Mouse (Mus musculus): ENCODE results near the gene Bnipl. TPM values are rescaled to one million over a fixed set of nuclear protein-coding genes. Genes with fewer than 3 reads are reported as not detected.
A peak's percentile ranks its signal among the peaks of the same experiment; 100 is the strongest.

The Bnipl gene
- polyA plus RNA-seq, 1 experiment from 2014 or later = 0.38 TPM

DNA sequence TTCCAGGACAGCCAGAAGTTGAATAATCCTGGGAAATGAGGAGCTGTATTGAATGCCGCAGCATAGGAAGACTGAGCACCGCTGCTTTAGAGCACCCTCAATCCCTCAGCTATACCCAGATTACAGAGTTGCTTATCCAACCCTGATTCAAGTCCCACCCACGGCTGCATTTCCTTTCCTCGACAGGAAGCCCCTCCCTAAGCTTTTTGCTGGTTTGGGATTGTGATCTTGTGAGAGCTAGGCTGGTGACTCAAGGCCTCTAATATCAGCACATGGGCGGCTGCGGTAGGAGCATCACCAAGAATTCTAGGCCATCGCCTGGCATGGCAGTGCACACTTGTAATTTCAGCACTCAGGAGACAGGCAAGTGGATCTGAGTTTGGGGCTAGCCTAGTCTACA is 35.5 kb upstream of the Bnipl start:
- 89% methylated on average over 7 of the region's 7 CpGs for WGBS
- peaks cover 36% of the 10 kb centered on the region for H3K36me3 ChIP-seq
- no peak for ATAC-seq (ENCODE audit: low FRiP score, low read depth)

DNA sequence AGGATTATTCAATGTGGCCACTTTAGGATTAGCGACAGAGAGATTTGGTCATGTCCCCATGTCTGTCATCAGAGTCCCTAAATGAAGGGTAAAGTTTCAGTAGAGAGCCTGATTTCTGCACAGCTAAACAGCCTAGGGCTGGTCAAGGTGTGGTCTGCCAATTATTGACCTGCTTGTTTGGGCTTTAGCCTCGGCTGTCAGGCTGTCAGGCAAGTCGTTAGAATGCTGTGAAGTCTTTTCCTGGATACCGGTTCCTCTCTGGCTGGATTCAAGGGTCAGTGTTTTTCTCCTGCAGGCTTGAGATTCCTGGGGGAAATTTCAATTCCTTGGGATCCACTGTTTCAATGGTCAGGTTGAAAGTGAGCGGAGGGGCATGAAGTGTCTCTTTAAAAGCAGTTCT is 35.0 kb upstream of the Bnipl start:
- no peak for ATAC-seq (ENCODE audit: low FRiP score, low read depth)
- no peaks in the 10 kb centered on the region for H3K27me3 ChIP-seq
- peaks cover 15% of the 10 kb centered on the region for H3K4me1 ChIP-seq
- H3K4me3 ChIP-seq = no peak overlapping the region
- H3K27ac ChIP-seq (replicated peaks) = no peak overlapping the region
- H3K9ac ChIP-seq (replicated peaks) = no peak overlapping the region
- no peaks in the 10 kb centered on the region for H3K9me3 ChIP-seq
- 0 out of 2 replicates have a peak overlapping the region, but pooled peaks have one; percentile 6 for H3K4me2 ChIP-seq (replicated peaks)
- WGBS = 70% methylated on average over 5 of the region's 5 CpGs
- H3K36me3 ChIP-seq = peaks cover 31% of the 10 kb centered on the region

More for the DNA sequence above, 35.5 kb upstream of the Bnipl start:
- H3K4me2 ChIP-seq (replicated peaks) = no peak overlapping the region
- H3K27ac ChIP-seq (replicated peaks) = no peak overlapping the region
- no peak overlapping the region for H3K9ac ChIP-seq (replicated peaks)
- peaks cover 15% of the 10 kb centered on the region for H3K4me1 ChIP-seq
- no peaks in the 10 kb centered on the region for H3K27me3 ChIP-seq
- no peaks in the 10 kb centered on the region for H3K9me3 ChIP-seq
- H3K4me3 ChIP-seq = no peak overlapping the region

DNA sequence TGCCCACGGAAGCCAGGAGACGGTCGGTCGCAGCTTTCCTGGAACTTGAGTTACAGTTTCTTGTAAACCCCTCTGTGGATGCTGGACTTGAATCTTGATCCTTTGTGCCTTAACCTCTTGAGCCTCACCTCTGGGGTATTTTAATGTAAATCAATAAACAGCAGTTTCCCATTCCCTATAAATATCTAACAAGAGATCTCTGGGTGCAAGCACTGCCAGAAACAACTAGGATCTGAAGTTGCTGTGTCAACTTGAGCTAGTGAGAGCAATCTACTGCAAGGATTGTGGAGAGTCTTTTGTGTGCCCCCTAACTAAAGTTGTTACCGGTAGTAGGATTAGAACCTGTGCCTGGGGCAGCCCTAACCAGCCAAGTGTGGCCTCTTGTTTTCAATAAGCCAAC is 34.4 kb upstream of the Bnipl start:
- WGBS = 96% methylated on average over 5 of the region's 5 CpGs
- Histone ChIP-seq H3K9ac (replicated peaks) (no peak overlapping the region), H3K4me3 (no peak overlapping the region), H3K36me3 (peaks cover 25% of the 10 kb centered on the region), H3K27ac (replicated peaks) (no peak overlapping the region), H3K4me1 (peaks cover 20% of the 10 kb centered on the region), H3K9me3 (no peaks in the 10 kb centered on the region), H3K27me3 (no peaks in the 10 kb centered on the region), H3K4me2 (replicated peaks) (peak overlapping the region; percentile 6; the same call in 1 of the 2 replicates)
- no peak for ATAC-seq (ENCODE audit: low FRiP score, low read depth)

DNA sequence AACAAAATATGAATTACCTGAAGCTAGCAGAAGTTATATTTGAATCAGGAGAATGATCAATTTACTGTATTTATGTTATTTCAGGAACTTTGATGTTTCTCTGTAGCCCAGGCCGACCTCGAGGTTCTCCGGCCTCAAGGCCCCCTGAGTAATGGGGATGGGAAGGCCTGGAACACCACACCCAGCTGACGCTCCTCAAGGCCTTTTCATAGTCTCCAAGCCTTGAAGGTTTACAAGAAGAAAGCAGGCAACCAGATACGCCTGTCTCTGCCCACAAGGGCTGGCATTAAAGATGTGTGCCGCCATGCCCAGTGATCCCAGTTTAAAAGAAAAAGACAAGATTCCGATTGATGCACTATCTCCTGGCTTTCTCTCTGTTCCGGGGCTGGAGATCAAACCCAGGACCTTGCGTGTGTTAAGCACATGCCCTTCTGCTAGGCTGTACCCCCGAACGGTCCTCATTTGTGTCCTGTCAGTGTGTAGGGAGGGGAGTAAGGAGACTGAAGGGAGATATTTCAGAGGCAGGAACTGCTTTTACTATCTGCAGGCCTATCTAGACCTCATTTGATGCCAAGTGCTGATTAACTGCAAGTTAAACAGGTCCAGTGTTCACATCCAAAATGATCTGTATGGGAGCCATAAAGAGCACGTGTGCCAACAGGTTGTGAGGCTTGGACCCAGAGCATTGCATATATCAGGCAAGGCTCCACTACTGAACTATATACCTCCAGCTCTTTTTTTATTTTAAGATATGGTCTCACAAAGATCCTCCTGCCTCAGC is 33.7 kb upstream of the Bnipl start:
- Histone ChIP-seq H3K27ac (replicated peaks) (no peak overlapping the region), H3K27me3 (no peaks in the 10 kb centered on the region), H3K4me3 (no peak overlapping the region; the same call in 1 of the 2 replicates), H3K9ac (replicated peaks) (no peak overlapping the region), H3K4me1 (peaks cover 20% of the 10 kb centered on the region), H3K36me3 (peaks cover 18% of the 10 kb centered on the region), H3K4me2 (replicated peaks) (peak overlapping the region; percentile 76), H3K9me3 (no peaks in the 10 kb centered on the region)
- no peak for ATAC-seq (ENCODE audit: low FRiP score, low read depth)
- 90% methylated on average over 12 of the region's 12 CpGs for WGBS

DNA sequence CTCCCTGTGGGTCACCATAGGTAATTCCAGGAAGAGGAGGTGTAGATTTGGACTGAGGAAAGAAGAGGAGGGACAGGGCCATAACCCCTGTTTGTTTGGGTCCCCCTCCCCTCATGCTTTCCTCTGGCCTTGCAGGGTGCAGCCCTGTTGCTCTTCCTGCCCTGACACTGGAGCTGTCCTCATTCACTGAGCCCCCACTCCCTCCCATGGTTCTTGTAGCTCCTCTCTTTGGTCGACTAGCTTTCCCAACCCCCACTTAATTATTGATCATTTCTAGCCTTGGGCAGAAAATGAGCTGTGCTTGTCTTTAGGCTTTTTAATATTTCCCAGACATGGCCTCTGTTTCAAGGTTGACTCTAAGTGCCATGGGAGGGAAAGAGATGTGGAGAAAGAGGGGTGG is 33.1 kb upstream of the Bnipl start:
- Histone ChIP-seq H3K27ac (replicated peaks) (peak overlapping the region; percentile 96), H3K36me3 (peaks cover 14% of the 10 kb centered on the region), H3K4me3 (peak overlapping the region; percentile 66), H3K9ac (replicated peaks) (peak overlapping the region; percentile 77), H3K4me1 (peaks cover 20% of the 10 kb centered on the region), H3K27me3 (no peaks in the 10 kb centered on the region), H3K9me3 (no peaks in the 10 kb centered on the region), H3K4me2 (replicated peaks) (peak overlapping the region; percentile 76)
- no peak for ATAC-seq (ENCODE audit: low FRiP score, low read depth)
- 25% methylated on average over 1 of the region's 1 CpGs for WGBS

DNA sequence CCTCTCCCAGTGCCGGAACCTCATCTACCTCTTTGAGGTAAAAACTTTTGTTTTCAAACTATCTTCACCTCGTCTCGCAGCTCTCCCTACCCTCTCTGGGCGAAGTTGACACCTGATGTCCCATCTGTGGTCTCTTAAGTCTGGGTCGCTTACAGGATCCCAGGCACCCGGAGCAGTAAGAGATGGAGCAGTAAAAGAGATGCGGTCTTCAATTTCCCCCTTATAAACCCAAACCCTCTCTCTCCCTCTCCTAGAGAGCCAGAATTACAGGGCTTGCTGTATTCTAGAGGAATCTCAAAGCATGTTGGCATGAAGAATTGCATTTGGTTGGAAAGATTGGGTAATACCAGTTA is 32.6 kb upstream of the Bnipl start:
- Histone ChIP-seq H3K4me2 (replicated peaks) (peak overlapping the region; percentile 76), H3K27me3 (no peaks in the 10 kb centered on the region), H3K9ac (replicated peaks) (peak overlapping the region; percentile 77), H3K9me3 (no peaks in the 10 kb centered on the region), H3K4me1 (peaks cover 20% of the 10 kb centered on the region), H3K27ac (replicated peaks) (peak overlapping the region; percentile 96), H3K4me3 (peak overlapping the region; percentile 66), H3K36me3 (peaks cover 11% of the 10 kb centered on the region)
- 2% methylated on average over 7 of the region's 7 CpGs for WGBS
- no peak for ATAC-seq (ENCODE audit: low FRiP score, low read depth)

DNA sequence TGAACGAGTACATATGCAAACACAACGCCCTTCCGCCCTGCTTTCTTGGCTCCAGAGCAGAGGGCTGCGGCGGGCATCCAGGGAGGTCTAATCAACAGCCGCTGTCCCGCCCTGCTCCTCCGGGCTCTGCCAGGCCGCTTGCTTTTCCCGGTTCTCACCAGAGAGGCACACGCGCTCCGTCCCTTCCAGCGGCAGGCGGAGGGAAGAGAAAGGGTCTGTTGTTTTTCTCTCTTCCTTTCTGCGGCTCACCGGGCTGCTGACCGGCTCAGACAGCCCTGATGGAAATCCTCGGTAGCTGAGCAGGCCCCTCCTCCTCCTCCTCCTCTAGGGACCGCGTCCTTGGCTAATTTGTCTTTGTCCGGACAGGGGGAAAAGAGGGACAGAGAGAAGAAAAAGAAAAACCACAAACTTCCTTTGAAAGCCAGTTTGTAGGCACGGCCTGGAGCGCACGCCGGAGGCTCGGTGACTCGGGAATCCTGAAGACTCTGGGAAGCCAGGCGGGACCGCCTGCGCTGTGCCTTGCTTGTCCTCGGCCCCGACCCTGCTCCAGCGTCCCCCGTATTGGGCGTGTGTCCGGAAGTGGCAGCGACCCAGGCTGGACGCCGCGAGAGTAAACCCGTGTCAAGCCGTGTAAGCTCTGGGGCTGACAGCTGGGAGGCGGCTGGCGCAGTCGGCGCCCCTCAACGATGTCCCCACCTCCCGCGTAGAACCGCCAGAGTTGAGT is 32.0 kb upstream of the Bnipl start:
- peaks cover 5% of the 10 kb centered on the region for H3K36me3 ChIP-seq
- peak overlapping the region; percentile 66 for H3K4me3 ChIP-seq
- H3K4me2 ChIP-seq (replicated peaks) = peak overlapping the region; percentile 76
- peaks cover 20% of the 10 kb centered on the region for H3K4me1 ChIP-seq
- peak; percentile 74 for ATAC-seq (ENCODE audit: low FRiP score, low read depth)
- peak overlapping the region; percentile 96 for H3K27ac ChIP-seq (replicated peaks)
- under 1% methylated on average over 51 of the region's 51 CpGs for WGBS
- H3K9ac ChIP-seq (replicated peaks) = peak overlapping the region; percentile 77
- no peaks in the 10 kb centered on the region for H3K27me3 ChIP-seq
- no peaks in the 10 kb centered on the region for H3K9me3 ChIP-seq

DNA sequence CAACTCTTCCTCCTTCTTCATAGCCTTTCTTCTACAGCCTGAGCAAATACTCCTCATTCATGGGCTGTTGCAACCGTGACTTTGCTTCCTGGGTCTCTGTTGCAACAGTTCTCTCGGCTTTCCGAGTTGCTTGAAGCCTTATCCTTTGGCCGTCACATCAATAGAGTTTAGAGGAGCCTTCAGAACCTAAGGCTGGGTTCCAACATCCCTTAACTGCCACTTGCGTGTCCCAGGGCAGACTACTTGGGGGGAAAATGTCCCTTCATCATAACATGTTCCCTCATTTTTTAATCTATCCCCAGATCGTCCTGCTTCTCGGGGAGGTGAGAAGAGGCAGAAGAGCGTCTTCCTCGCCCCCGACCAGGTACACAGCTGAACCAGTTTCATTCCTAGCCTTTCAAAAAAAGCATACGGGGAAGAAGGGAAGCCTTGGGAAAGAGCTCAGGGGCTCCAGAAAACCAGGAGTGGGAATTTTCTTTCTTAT is 31.4 kb upstream of the Bnipl start:
- peak overlapping the region; percentile 77 for H3K9ac ChIP-seq (replicated peaks)
- no peaks in the 10 kb centered on the region for H3K36me3 ChIP-seq
- peaks cover 20% of the 10 kb centered on the region for H3K4me1 ChIP-seq
- ATAC-seq (ENCODE audit: low FRiP score, low read depth) = no peak
- H3K4me2 ChIP-seq (replicated peaks) = peak overlapping the region; percentile 76
- peak overlapping the region; percentile 66 for H3K4me3 ChIP-seq
- no peaks in the 10 kb centered on the region for H3K27me3 ChIP-seq
- H3K27ac ChIP-seq (replicated peaks) = peak overlapping the region; percentile 96
- under 1% methylated on average over 11 of the region's 11 CpGs for WGBS
- no peaks in the 10 kb centered on the region for H3K9me3 ChIP-seq

DNA sequence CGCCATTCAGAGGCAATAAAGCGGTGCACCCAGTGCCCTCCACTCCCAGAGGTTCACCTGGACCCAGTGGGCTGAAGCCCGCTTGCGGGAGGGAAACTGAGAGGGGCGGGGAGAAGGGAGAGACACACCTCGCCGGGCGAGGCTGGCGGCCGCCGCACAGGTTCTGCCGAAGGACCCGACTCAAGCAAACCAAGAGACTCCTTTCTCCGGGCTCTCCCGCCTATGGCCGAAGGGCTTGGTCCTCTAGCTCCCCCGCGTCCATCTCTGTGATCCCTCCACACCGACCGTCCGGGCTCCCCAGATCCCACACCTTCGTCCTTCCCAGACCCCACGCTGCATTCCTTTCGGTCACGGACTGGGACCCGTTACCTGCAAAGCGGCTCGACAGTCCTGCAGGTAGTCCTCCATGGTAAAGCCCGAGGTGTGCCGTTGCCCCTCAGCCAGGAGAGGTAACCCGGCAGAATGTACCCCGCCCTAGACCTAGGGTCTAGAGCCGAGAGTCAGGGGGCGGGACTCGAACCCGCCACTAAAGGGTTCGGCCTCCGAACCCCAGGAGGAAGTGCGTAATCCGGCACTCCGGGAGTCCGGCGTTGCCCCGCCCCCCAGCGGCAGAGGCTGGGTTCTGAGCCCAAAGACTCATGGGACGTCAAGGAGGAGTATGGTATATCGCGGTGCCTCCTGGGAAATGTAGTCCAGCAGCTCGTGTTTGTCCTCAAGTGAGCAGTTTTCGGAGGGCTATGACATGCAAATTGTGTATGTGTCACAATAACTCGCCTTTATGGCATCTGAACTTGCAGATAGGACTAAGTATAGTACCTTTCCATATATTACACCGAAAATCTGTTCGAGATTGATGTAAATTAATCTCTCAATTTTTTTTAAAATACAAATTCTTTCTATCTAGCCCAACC is 30.5 kb upstream of the Bnipl start, which contains the start of the genes Mindy1 and Prune1:
Gene Mindy1 (plus strand): TSS at position 130 of the 911 bp plus-strand sequence.
Gene Prune1 (minus strand): TSS at position 861 of the 911 bp plus-strand sequence.
- peak; percentile 87 for ATAC-seq (ENCODE audit: low FRiP score, low read depth)
- peak within 1 kb of the TSS; percentile 76 for H3K4me2 ChIP-seq (replicated peaks)
- H3K27ac ChIP-seq (replicated peaks) = peak within 1 kb of the TSS; percentile 96
- peaks cover 20% of the 10 kb centered on the region for H3K4me1 ChIP-seq
- no peaks in the 10 kb centered on the region for H3K36me3 ChIP-seq
- H3K9ac ChIP-seq (replicated peaks) = peak within 1 kb of the TSS; percentile 77
- no peaks in the 10 kb centered on the region for H3K9me3 ChIP-seq
- no peaks in the 10 kb centered on the region for H3K27me3 ChIP-seq
- H3K4me3 ChIP-seq = peak within 1 kb of the TSS; percentile 66
- under 1% methylated on average over 52 of the region's 53 CpGs for WGBS

DNA sequence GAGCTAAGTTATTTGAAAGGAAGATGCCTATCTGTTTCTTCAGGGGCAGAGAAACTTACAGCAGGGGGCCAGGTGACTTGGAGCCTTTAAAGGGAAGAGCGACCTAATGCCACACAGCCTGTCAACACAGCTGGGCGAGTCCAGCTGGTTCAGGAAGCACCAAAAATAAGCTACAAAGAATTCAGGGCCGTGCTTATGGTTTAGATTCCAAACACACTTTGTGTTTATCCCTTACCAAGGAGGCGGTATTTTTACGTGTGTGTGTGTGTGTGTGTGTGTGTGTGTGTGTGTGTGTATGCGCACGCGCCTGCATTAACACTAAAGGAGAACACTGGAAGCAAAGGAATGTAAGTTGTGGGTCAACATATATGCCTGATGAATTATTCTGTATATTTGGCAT is 29.8 kb upstream of the Bnipl start:
- Histone ChIP-seq H3K4me1 (peaks cover 20% of the 10 kb centered on the region), H3K27me3 (no peaks in the 10 kb centered on the region), H3K9ac (replicated peaks) (peak overlapping the region; percentile 77), H3K4me2 (replicated peaks) (peak overlapping the region; percentile 76), H3K36me3 (no peaks in the 10 kb centered on the region), H3K27ac (replicated peaks) (peak overlapping the region; percentile 96), H3K9me3 (no peaks in the 10 kb centered on the region), H3K4me3 (peak overlapping the region; percentile 66)
- ATAC-seq (ENCODE audit: low FRiP score, low read depth) = no peak
- 32% methylated on average over 8 of the region's 8 CpGs for WGBS

DNA sequence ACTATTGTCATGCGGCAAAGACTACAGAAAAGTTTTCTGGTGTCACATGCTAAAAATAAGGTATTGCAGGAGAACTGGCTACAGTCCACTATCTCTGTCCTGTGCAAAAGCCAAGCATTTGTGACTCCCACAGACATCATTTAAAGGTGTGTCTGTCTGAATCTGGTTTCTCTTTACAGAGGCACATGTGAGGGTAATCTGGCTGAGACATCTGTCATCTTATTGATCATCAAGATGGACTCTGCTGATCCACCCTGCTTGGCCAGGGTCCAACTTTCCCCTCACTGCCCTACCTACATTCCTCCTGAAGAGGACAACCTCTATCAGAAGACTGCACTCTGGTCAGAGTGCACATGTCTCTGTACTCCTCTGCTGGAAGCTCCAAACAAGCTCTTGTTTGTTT is 26.2 kb upstream of the Bnipl start:
- Histone ChIP-seq H3K27me3 (no peaks in the 10 kb centered on the region), H3K36me3 (peaks cover 5% of the 10 kb centered on the region), H3K4me2 (replicated peaks) (no peak overlapping the region), H3K9ac (replicated peaks) (no peak overlapping the region), H3K27ac (replicated peaks) (no peak overlapping the region), H3K4me3 (no peak overlapping the region), H3K4me1 (0 out of 2 replicates have a peak, but pooled peaks cover 5% of the 10 kb centered on the region), H3K9me3 (no peaks in the 10 kb centered on the region)
- ATAC-seq (ENCODE audit: low FRiP score, low read depth) = no peak
- WGBS = 96% methylated on average over 1 of the region's 1 CpGs

Data from midbrain, embryonic 12.5 days (tissue).